Mouse (Mus musculus): ENCODE data around the gene Caln1.
A peak's percentile ranks its signal among the peaks of the same experiment; 100 is the strongest.

The Caln1 gene

DNA sequence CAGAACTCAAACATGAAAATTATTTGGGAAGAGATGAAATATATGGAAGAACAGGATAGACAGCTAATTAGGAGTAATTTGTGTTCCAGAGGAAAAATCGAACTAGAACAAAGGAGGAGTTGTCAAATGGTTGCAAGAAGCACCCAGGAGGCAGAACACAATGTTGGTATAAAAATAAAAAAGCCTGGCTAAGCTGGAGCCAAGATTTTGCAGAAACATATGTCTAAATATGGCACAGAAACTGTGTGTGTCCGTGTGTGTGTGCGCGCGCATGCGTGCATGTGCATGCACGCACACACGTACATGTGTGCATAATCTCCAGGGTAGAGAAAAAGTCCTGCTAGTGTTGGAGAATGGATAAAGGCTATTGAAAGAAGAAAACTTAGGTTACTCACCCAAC is 443.3 kb downstream of the Caln1 start:
- no peak for DNase-seq (ENCODE audit: low spot score)

DNA sequence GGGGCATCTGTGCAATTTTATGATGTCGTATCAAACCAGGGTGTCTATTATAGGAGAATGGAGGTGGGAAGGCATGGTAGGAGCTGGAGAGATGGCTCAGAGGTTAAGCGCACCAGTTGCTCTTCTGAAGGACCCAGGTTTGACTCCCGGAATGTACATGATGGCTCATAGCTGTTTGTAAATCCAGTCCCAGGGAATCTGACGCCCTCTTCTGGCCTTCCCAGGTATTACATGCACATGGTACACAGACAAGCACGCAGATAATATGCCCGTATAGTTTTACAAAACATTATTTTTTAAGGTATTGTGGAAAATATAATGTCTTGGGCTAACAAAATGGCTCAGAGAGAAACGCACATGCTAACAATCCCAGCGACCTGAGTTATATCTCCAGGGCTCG is 443.8 kb downstream of the Caln1 start:
- no peak for DNase-seq (ENCODE audit: low spot score)

DNA sequence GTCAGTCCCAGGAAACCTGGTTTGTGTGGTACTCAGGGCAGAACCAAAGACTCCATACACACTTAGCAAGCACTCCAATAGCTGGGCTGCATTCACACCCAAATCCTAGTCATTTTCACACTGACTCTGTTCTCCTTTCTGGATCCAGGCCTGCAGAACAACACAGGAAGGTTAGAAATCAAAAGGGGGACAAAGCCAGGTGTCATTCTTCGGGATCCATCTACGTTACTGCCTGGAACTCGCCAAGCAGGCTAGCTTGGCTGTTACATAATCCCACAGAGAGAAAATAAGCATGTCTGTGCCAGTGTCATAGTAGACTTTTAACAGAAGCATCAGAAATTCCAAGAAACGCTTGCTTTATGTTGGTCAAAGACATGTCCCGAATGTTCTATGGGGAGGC is 446.1 kb downstream of the Caln1 start:
- DNase-seq (ENCODE audit: low spot score): no peak

DNA sequence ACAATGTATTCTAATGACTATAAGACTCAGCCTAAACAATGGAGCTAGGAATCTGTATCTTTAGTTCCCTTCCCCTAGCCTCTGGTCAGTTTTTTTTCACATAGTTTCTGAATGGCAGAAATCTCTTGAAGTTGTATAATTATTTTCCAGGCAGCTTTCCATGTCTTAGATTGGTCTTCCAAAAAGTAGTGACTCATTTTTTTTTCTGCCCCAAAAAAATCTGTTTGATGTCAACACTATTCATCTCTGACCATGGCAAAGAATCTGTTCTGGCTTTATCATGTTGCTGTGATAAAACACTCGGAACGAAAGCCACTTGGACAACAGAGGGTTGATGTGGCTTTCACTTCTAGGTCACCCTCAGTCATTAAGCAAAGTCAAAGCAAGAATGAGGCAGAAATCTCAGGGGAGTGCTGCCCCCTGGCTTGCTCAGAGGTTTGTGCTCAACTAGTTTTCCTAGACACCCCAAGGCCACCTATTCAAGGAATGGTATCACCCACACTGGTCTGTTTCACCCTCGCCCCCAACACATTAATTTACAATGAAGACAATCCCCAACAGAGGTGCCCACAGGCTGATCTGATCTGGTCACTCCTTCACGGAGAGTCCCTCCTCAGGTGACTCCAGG is 450.9 kb downstream of the Caln1 start:
- DNase-seq (ENCODE audit: low spot score): no peak

DNA sequence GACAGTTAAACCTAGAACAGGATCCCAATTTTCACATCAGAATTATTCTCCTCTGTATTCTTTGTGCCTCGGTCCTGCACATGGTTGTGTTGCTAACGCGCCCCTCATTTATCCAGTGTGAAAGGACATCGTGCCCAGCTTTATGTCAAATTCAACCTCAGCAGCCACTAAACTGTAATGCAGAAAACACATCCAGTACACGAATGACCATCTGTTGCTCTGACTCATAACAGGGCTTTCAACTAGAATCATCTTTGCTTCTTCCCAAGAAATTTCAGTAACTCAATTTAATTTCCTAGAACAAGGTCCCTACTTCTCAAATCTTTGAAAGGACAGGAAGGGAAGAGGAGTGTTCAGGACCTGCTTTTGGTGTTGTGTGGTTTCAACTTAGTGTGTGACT is 451.4 kb downstream of the Caln1 start:
- no peak for DNase-seq (ENCODE audit: low spot score)

DNA sequence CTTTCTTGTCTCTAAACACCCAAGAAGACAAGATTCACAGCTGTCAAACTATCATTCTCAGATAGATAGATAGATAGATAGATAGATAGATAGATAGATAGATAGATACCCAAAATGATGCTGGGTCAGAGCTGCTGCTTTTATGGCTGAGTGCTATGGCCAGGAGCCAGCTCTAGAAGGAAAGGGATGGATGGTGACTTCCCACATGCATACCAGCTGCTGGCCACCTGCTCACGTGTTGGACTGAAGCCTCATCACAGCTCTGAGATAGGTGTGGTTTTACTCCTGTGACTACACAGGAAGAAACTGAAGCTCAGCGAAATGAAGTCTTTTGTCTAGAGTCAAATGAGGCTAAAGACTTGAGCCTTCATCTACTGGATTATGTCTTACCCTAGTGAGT is 456.5 kb downstream of the Caln1 start:
- DNase-seq (ENCODE audit: low spot score): no peak

DNA sequence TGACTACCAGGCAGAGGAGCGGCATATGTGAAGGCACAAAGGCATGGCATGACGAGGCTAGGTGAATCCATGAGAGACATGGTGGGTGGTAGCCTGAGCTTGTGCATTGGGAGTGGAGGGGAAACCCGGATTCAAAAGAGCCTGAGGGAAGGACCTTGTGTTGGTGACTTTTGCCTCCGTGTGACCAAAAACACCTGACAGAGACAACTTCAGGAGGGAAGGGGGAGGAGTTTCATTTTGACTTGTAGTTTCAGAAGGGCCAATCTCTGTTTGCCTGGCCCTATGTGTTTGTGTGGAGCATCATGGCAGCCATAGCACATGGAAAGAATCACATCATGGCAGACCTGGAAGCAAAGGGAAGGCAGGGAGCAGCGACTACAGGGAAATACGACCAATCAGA is 479.3 kb downstream of the Caln1 start:
- no peak for DNase-seq (ENCODE audit: low spot score)

DNA sequence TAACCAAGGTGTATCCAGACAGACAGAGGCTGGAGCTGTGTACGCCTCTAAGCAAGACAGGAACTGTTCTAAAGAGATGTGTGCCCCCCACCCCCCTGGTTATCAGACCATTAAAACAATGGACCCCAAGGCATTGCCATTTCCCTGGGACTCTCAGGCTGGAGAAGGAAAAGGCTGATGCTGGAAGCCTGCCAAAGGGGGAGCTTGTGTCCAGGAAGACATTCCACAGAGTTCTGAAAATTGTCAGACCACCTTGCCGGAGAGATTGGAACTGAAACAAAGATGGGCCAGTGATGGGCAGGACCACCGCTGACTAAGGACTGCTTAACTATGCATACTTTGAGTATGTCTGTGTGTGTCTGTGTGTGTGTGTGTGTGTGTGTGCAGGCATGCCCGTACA is 480.4 kb downstream of the Caln1 start:
- no peak for DNase-seq (ENCODE audit: low spot score)

DNA sequence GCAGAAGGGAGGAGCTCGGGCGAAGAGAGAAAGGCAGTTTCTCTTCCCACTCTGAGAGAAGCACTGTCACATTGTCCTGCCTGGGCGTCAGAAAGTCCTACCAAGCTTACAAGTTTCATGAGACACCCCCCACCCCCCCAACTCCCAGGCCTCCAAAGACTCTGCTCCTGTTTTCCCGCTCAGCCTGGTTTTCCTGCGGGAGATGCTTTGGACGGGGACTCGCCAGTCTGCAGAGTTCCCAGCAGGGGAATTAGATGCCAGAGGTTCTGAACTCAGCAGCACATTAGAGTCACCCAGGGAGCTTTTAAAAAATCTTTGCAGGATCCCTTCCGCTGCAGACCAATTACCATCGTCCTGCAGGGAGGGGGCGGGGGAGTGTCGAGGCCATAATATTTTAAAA is 482.9 kb downstream of the Caln1 start:
- DNase-seq (ENCODE audit: low spot score): no peak

DNA sequence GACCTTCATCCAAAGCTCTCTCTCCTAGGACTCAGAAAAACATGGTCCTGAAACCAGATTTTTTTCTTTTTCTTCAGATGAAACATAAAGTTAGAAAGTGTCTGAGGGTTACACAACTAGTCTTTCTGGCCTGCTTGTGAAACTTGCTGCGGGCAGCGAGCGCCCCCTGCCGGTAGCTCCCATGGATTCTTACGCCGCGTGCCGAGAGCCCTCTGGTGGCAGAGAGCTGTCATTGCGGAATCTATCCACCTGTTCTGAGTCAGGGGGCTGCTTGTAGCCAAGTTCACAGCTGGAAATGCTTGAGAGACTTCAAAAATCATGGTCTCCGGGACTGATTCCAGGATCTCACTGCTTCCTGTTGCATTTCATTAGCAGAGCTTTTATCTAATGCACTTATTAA is 484.1 kb downstream of the Caln1 start:
- peak; percentile 92 for DNase-seq (ENCODE audit: low spot score)

DNA sequence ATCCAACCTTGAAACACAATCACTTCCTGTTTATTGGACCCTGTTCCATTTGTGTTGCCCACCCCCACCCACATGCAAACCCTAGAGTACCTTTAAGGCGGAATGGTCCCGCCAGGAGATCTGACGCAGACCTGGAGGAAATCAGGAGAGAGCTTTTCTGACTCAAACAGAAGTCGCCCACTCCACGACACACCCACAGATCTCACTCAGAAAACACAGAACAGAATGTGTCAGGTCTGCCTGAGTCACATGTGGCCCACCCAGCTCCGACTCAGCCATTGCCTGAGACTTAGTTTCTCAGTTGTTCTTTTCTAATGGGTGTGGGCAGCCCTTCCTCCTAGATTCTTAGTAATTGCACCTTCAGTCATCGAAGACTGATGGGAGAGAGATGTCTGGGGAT is 485.2 kb downstream of the Caln1 start:
- no peak for DNase-seq (ENCODE audit: low spot score)

DNA sequence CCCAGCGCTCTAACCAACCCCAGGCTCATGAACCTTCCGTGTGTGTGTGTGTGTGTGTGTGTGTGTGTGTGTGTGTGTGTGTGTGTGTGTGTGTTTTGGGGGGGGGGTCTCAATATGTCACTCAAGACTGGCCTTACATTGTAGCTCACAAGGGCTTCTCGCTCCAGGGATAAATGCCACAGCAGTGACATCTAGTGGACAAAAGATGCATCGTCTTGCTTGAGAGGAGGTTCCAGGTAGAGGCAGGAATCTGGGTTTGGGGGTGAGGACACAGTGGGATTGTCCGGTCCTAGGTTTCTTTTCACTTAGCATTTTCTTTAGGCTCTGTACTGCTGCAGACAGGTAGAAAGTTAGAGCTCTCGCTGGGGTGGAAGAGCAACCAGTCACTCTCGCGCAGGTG is 488.9 kb downstream of the Caln1 start:
- DNase-seq (ENCODE audit: low spot score): peak; percentile 83

DNA sequence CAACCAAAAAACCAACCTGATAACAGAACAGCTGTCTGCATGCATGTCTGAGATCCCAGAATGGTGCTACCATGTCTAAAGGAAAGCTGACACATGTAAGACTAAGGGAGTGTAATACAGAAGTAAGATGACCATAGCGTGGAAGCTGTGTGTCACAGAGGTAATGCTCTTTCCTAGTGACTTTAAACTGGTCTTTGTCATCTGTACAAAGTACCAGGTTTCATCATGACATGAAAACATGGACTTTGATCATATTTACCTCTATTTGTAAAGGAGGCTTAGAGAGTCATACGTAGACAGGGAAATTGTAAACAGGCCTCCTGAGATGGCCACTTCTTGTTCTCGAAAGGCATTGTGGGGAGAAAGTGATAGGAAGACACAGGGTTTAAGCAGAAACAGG is 489.5 kb downstream of the Caln1 start:
- DNase-seq (ENCODE audit: low spot score): no peak

DNA sequence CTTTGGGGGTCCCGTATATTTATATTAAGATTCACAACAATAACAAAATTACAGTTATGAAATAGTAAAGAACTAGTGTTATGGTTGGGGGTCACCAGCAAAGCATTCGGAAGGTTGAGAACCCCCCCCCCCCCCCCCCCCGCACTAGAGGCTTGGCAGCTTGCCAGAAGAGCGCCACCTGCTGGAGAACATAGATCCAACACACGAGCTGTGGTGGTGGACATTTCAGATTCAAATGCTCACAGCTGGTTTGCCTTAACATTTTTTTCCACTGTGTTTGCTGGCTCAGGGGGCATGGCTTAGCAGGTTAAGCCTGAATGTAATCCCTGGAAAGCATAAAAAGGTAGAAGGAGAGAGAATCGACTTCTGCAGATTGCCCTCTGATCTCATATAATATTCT is 490.5 kb downstream of the Caln1 start:
- DNase-seq (ENCODE audit: low spot score): peak; percentile 38

DNA sequence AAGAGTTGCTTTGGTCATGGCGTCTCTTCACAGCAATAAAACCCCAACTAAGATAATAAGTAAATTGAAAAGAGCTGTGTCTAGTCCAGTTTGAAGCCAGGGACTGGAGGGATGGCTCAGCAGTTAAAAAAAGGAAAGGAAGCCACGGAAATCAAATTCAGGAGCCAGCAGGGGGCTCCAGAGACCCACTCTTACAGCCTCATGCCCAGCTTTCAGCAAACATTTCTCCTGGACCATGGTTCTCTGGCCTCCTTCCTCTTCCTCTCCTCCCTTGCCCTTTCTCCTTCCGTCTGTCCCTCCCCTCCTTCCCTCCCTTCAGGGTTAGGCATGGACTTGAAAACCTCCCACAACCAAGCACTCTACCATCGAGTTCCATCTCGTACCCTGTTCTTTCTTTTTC is 493.0 kb downstream of the Caln1 start:
- DNase-seq (ENCODE audit: low spot score): peak; percentile 79

DNA sequence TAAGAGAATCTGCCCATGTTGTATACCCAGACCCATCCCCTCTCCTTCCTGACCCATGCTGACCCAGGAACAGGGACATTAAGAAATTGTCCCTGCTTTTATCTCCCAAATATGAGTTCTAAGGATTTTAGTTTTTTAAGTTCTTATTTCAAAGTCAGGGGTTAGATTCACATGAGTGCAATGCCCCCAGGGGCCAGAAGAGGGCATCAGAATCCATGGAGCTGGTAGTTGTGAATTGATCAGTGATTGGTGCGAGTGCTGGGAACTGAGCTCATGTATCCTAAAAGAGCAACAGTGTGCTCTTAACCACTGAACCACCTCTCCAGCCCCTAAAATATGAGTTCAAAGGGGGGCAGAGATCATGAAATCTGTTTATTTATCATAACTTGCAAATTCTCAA is 500.6 kb downstream of the Caln1 start:
- DNase-seq (ENCODE audit: low spot score): no peak

DNA sequence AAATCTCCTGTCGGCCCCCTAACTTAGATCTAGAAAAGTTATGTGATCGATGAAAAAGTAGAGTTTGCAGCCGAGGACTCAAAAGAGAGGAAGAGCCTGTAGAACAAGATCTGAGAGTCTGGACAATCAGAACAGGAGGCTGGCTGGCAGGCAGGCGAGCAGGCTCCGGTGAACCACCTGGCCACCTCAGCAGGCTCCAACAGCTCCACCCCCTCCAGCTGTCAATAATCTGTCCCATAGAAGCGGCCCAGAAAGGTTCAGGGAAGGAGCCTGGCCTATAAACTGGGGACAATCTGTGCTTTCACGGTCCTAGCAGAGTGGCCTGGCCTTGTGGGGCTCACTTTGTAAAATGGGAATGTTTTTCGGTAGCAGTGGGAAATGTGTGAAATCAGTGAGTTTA is 501.8 kb downstream of the Caln1 start:
- no peak for DNase-seq (ENCODE audit: low spot score)

DNA sequence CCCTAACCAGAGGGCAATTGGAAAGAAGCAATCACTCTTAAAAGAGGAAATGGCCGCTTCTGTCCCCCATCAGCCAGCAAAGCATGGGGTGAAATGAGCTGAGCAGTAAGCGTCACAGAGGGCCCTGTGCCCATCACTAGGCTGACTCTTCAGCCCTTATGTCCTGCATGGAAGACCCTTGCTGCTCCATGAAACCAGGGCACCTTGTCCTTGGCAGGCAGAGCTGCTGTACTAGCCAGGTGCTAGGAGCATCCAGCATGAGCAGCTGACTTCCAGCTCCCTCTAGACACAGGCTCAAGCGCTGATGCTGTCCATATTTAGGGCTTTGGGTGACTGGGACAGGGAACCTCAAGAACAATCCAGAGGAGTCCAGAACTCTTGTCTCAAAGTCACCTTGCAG is 506.1 kb downstream of the Caln1 start:
- DNase-seq (ENCODE audit: low spot score): no peak

DNA sequence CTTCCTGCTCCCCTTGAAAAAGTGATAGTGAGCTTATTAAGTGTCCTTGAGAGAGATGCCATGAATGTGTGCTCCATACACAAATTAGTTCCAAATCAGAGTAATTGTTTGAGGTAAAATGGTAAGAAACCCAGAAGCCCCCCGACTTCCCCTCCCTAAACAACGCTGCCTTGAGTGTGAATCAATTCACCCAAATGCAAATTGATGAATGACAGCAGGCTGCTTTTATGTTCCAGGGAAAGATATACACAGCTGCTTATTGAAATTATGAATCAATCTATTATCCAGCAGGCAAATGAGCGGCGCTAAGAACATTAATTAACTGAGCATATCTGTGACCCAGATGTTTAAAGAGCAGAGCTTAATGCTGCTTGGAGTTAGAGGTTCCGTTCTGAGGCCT is 511.1 kb downstream of the Caln1 start:
- no peak for DNase-seq (ENCODE audit: low spot score)

DNA sequence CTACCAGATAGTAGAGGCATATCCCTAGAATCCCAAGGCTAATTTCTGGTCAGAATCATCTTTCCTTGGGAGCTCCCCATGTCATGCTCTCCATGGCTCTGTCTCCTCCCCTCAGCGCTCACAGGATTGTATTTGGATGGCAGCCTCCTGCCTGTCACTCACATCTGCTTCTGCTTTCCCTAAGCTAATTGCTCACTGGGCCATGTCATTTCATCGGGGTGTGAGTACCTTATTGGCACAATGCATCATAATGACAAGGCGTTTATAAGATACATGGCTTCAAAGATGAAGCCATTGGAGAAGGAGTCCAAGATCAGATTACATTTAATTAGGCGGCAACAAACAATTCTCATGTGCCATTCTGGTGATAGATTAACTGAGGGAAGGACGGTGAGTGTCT is 522.5 kb downstream of the Caln1 start:
- DNase-seq (ENCODE audit: low spot score): no peak

DNA sequence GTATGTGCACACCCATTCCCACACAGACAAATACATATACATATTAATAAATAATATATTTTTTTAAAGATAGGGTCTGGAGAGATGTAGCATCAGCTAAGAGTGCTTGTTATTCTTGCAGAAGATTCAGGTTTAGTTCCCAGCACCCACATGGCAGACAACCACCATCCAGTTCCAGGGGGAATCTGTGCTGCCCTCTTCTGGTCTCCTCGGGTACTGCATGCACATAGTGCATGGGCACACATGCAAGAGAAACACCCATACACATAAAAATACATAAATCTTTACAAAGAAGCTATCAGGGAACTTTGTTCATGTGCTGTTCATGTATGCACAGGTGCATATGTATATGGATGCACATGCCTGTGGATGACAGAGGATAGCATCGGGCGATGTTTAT is 526.7 kb downstream of the Caln1 start:
- no peak for DNase-seq (ENCODE audit: low spot score)
